Mouse (Mus musculus) liver, postnatal 0 days (tissue): ENCODE results near the gene Srsf1.

Source experiments
- CTCF ChIP-seq: sonication (generic); IDR thresholded peaks from 2 replicates; pipeline ENCODE4 v1.5.1; 2016; ENCODE audit warnings: antibody characterized with exemption, low read depth
- EP300 ChIP-seq: IDR thresholded peaks from 2 replicates; pipeline ENCODE4 v1.6.1; 2016; ENCODE audit warnings: antibody characterized with exemption, low read depth, mild to moderate bottlenecking

DNA sequence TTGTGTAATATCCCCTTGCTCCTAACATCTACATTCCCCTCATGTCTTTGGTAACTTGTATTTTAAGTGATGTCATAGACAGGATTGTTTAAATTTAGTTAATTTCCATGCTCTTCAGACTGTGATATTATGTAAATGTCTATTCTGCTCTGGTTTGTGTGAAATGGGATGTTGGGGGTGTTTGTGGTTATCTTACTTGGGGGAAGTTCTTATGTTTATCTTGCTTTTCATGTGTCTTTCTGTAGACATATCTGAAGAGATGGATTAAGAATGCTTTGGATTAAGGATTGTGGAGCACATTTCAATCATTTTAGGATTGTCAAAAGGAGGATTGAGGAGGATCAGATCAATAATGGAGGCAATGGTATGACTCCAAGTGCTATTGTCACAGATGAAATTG is 2.6 kb downstream of the Srsf1 start:
- TF ChIP-seq CTCF (no peak), EP300 (no peak)
